Mouse (Mus musculus): ENCODE data around the gene Etnk1. TPM values are rescaled to one million over a fixed set of nuclear protein-coding genes. Genes with fewer than 3 reads are reported as not detected.
"Not testable (repeated sequence)": the region's sequence is repeated elsewhere in the genome, so short reads cannot be mapped to it uniquely, and the experiment has no call there.

Gene Etnk1
- total RNA-seq, 2 experiments from 2014 or later, result 23.8 to 26.9 TPM

GRCm38 (mm10) chr6:143170166-143170960 is 3.3 kb downstream of the Etnk1 start:
- DNase-seq, result no peak
- intact Hi-C loops (cut with DNase I), result loop anchor here (10.0 kb wide), 1 partner anchor 396 kb away; no protein-coding TSS in a partner anchor

DNA sequence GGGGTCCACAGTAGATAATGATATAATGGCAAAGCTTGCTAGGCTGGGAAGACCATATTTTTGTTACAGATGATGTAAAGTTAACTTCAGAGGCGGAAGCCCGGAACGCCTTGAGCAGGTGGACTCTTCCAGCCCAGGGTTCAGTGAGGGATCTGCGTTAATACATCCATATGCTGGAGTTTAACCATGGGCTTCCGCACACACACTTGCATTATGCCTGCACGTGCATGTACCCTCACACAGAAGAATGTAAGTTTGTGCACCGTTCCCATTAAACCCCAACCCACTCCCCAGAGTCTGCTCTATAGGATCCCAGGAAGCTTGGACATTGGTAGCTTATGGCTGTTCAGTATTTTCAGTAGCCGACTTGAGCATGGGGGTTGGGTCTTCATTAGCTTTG is 4.0 kb downstream of the Etnk1 start:
- intact Hi-C loops (cut with DNase I), result loop anchor here (10.0 kb wide), 1 partner anchor 396 kb away; no protein-coding TSS in a partner anchor

DNA sequence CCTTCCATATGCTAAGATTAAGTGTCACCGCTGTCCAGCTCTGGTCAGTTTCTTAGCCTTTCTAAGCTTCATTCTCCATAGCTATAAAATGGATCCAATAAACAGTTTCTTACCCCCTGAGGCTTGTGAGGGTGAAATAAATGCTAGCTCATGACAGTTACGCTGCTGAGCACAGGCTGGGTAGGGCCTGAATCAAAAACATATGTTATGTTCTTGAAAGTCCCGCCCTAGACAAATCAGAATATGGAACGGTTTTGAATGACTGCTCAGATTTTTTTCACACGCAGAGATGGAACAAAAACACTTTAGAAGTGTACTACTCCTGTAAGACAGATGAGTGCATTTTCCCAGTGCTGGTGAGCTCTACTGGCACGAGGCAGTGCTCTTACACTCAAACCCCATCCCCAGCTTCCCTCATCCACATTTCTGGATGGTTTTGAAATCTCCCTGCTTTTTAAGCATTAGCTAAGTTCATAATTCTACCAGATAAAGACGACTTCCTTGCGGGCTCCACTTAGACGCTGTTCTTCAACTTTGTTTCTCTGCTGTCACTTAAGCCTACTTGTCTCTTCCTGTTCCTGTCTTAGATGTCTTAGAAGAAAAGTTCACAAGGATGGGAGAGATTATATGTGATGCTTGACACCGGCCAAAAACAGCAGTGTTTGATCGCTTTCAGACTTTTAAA is 4.9 kb downstream of the Etnk1 start:
- intact Hi-C loops (cut with DNase I), result loop anchor here (10.0 kb wide), 1 partner anchor 397 kb away; no protein-coding TSS in a partner anchor
- no peak for DNase-seq

More for the DNA sequence above, 4.0 kb downstream of the Etnk1 start:
- DNase-seq, result no peak

GRCm38 (mm10) chr6:143172683-143173082 is 5.7 kb downstream of the Etnk1 start:
- not testable (repeated sequence) for DNase-seq
- intact Hi-C loops (cut with DNase I), result loop anchor here (10.0 kb wide), 1 partner anchor 398 kb away; no protein-coding TSS in a partner anchor

GRCm38 (mm10) chr6:143174226-143174625 is 7.2 kb downstream of the Etnk1 start:
- intact Hi-C loops (cut with DNase I), result loop anchor here (2.0 to 10.0 kb wide), 3 partner anchors 73 to 399 kb away; partner anchors contain the start of gene C2cd5
- no peak for DNase-seq

GRCm38 (mm10) chr6:143174906-143175656 is 8.1 kb downstream of the Etnk1 start:
- intact Hi-C loops (cut with DNase I), result loop anchor here (1.0 to 10.0 kb wide), 4 partner anchors 74 to 400 kb away; partner anchors contain the start of gene C2cd5
- peak; percentile 34 to 36 for DNase-seq

GRCm38 (mm10) chr6:143176076-143176475 is 9.1 kb downstream of the Etnk1 start:
- intact Hi-C loops (cut with DNase I), result loop anchor here (10.0 kb wide), 1 partner anchor 401 kb away; no protein-coding TSS in a partner anchor
- DNase-seq, result no peak

DNA sequence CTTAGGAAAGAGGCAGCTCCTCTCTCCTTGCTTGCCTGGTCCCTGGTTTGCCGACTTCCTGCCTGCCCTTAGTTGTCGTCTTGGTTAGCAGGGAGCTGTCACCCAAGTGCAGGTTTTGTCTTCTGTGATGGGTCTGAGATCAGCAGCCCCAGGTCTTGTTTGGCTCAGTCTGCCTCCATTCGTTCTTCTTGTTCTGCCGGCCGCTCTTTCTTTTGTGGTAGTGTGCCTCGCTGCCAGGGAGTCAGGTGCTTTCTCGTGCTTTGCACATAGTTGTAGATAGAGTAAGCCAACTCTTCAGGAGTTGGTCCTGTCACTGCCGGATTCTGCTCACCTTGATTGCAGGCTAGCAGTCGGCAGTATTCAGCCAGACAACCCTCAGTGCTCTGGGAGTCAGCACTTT is 9.6 kb downstream of the Etnk1 start:
- intact Hi-C loops (cut with DNase I), result loop anchor here (10.0 kb wide), 1 partner anchor 402 kb away; no protein-coding TSS in a partner anchor
- no peak for DNase-seq

DNA sequence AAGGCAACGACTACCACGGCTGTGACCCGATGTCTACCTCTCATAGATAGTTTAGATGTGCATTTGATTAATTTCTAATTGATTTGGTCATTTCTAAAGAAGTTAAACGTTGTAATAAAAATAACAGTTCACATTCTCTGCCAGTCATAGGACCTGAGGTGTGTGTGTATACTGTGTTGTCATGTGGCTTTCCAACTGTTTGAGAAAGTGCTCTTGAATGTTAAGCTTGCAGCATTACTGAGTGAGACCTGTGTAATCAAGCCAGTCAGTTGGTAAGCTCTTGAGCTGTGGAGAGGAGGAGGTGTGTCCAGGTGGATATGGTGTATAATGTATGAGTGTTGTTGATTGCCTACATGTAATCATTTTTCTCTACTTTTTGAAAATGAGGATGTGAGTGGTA is 12.2 kb downstream of the Etnk1 start:
- DNase-seq, result no peak
- intact Hi-C loops (cut with DNase I), result loop anchor here (10.0 kb wide), 1 partner anchor 404 kb away; no protein-coding TSS in a partner anchor

GRCm38 (mm10) chr6:143179733-143180132 is 12.7 kb downstream of the Etnk1 start:
- DNase-seq, result no peak
- intact Hi-C loops (cut with DNase I), result loop anchor here (10.0 kb wide), 1 partner anchor 405 kb away; no protein-coding TSS in a partner anchor

- no peak for DNase-seq
- intact Hi-C loops (cut with DNase I), result no loop called here
These were observed 13.5 kb downstream of the Etnk1 start for GRCm38 (mm10) chr6:143180511-143180910.

DNA sequence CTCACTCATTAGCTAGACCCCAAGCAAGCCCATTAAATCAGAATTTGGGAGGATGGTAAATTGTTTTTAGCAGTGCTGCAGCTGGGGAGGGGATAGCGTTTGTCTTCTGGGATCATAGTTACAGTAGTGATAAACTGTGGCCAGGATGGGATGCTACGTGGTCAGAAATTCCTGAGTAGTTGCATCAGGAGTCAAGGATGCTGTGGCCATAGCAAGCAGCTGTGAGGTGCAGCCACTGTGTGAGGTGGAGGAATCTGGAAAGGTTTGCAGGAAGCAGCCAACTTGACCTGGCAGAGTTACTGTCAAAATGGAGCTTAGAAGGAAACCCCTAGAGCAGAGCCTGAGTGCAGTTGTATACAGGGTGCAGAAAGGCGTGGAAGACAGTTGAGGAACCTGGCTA is 17.1 kb downstream of the Etnk1 start:
- DNase-seq, result no peak
- intact Hi-C loops (cut with DNase I), result no loop called here

DNA sequence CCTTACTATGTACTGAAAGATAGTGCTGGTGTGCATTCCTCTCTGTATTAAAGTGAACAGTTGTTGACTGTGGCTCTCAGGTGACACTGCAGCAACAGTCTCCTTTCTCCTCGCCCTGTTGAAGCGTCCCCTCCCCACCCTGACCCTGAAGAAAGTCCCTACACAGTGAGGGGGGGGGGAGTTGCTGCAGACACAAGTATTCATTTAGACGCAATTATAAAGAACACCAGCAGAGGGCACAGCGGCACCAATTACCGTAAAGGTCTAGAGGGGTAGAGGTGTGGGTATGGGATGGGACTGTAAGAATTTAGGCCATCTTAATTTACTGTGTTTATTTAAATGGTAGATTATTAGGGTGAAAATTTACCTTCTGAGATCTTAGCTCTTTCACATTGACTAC is 17.7 kb downstream of the Etnk1 start:
- DNase-seq, result no peak
- intact Hi-C loops (cut with DNase I), result no loop called here

GRCm38 (mm10) chr6:143190838-143191476 is 23.9 kb downstream of the Etnk1 start:
- intact Hi-C loops (cut with DNase I), result no loop called here
- no peak for DNase-seq

- intact Hi-C loops (cut with DNase I), result no loop called here
These were observed 24.6 kb downstream of the Etnk1 start for GRCm38 (mm10) chr6:143191477-143192098.

GRCm38 (mm10) chr6:143192709-143193108 is 25.7 kb downstream of the Etnk1 start:
- intact Hi-C loops (cut with DNase I), result no loop called here
- no peak for DNase-seq

More at GRCm38 (mm10) chr6:143191477-143192098, 24.6 kb downstream of the Etnk1 start:
- DNase-seq, result no peak

DNA sequence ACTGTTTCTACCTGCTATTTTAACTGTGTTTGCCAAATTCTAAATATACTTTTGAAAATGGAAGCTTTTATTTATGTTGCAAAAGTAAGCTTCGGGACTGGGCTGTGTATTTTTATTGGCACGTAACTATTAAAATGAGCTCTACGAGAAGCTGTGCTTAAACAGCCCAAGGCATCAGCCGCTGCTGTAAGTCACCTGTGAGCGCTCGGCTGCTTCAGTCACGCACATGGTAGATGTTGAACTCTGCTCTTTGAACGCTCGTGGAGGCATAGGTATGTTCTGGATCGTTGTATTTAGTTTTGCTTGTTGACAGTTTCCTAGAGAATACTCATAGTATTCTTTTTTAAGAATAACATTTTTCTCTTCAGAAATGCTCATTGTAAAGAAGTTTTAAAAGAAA is 26.1 kb downstream of the Etnk1 start:
- intact Hi-C loops (cut with DNase I), result no loop called here
- DNase-seq, result no peak

DNA sequence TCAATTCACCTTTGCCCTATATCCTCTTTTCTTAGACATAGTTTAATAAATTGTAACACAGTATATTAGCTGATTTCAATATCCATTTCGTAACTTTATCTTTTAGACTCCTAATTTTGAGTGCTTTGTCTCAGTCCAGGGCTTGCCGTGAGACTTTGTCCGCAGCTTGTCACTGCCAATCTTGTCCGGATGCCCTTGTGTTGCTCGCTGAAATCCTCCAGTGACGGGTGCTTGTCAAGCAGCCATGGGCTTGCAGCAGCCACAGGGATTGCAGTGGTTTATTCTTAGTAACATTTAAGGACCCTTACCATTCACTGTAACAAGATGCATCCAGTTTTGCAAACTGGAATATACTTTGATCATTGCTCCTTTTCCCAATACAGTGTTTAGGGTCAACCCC is 26.6 kb downstream of the Etnk1 start:
- intact Hi-C loops (cut with DNase I), result no loop called here
- DNase-seq, result no peak

- intact Hi-C loops (cut with DNase I), result no loop called here
These were observed 30.0 kb downstream of the Etnk1 start for GRCm38 (mm10) chr6:143197053-143197452.

More at GRCm38 (mm10) chr6:143197053-143197452, 30.0 kb downstream of the Etnk1 start:
- no peak for DNase-seq
